Mouse (Mus musculus) ES-Bruce4 (cell line): ENCODE measurements at regions not wholly inside any gene's neighbourhood (a gene's known extent, or its start where the extent isn't known, plus 50 kb on each side); places are given as distances from the start of the nearest gene placed in this dataset.

ENCODE experiments used
- CTCF ChIP-seq: IDR thresholded peaks from one replicate; pipeline ENCODE4 v1.8.1; 2011; ENCODE audit warnings: low read depth, low read length
- POLR2A ChIP-seq: IDR thresholded peaks from one replicate; pipeline ENCODE4 v1.8.1; 2011; ENCODE audit warnings: low read length; ENCODE audit not compliant: insufficient read depth

- TF ChIP-seq POLR2A (no peak), CTCF (no peak)
Observed at GRCm38 (mm10) chr14:95596385-95596784, 284.7 kb upstream of the 4921530L21Rik start.
